Mouse (Mus musculus) liver, embryonic 12.5 days (tissue): ENCODE data around the gene Nptx1. TPM values are rescaled to one million over a fixed set of nuclear protein-coding genes. Genes with fewer than 3 reads are reported as not detected.

Experiments
- ATAC-seq: fragments of 200-750 bp; cut with Nextera tagmentation; 2 replicates; pipeline ENCODE4 v1.8.0; 2017; ENCODE audit warnings: moderate number of reproducible peaks, mild to moderate bottlenecking, moderate library complexity
- H3K27ac ChIP-seq: fragments of 300-500 bp; sonication (generic); 2 replicates; pipeline ENCODE4 v1.5.1; 2016; ENCODE audit warnings: mild to moderate bottlenecking
- H3K27me3 ChIP-seq: fragments of 300-500 bp; sonication (generic); replicated peaks from 2 replicates; pipeline ENCODE4 v1.6.1; 2016; ENCODE audit warnings: mild to moderate bottlenecking, moderate library complexity
- H3K36me3 ChIP-seq: fragments of 300-500 bp; sonication (generic); 2 replicates; pipeline ENCODE4 v1.6.1; 2016; ENCODE audit warnings: mild to moderate bottlenecking, moderate library complexity
- H3K4me1 ChIP-seq: fragments of 300-500 bp; sonication (generic); 2 replicates; pipeline ENCODE4 v1.6.1; 2016
- H3K4me2 ChIP-seq: fragments of 300-500 bp; sonication (generic); 2 replicates; pipeline ENCODE4 v1.6.1; 2016; ENCODE audit warnings: mild to moderate bottlenecking, moderate library complexity
- H3K4me3 ChIP-seq: fragments of 300-500 bp; sonication (generic); 2 replicates; pipeline ENCODE4 v1.5.1; 2016; ENCODE audit warnings: mild to moderate bottlenecking, moderate library complexity
- H3K9ac ChIP-seq: fragments of 300-500 bp; sonication (generic); 2 replicates; pipeline ENCODE4 v1.6.1; 2016; ENCODE audit warnings: mild to moderate bottlenecking, moderate library complexity
- H3K9me3 ChIP-seq: fragments of 300-500 bp; sonication (generic); replicated peaks from 2 replicates; pipeline ENCODE4 v1.6.1; 2016; ENCODE audit warnings: mild to moderate bottlenecking, moderate library complexity
- WGBS: fragments of 180-500 bp; shearing (Covaris S2); methylation state at CpG from one replicate; pipeline ENCODE4 v1.1.7; 2016; ENCODE audit not compliant: insufficient replicate concordance; 5-methylcytosine and 5-hydroxymethylcytosine counted together
- polyA plus RNA-seq: library from polyadenylated mRNA; unstranded; fragments of >200 nt; fragmentation: Nextera tagmentation; extraction: Ambion mirVana; gene quantifications from 2 replicates; pipeline ENCODE4 v1.2.1, GENCODE M21; 2016

Nptx1 gene
- polyA plus RNA-seq, 1 experiment from 2014 or later = 0.06 TPM

- H3K4me1 ChIP-seq = no peaks in the 10 kb centered on the region
- ATAC-seq = no peak
- H3K36me3 ChIP-seq = peaks cover 51% of the 10 kb centered on the region
- H3K4me3 ChIP-seq = no peak overlapping the region
- H3K9ac ChIP-seq = no peak overlapping the region
- H3K9me3 ChIP-seq = no peaks in the 10 kb centered on the region
- H3K4me2 ChIP-seq = no peak overlapping the region
- no peak overlapping the region for H3K27ac ChIP-seq
- 83% methylated on average over 4 of the region's 4 CpGs for WGBS
- H3K27me3 ChIP-seq = no peaks in the 10 kb centered on the region
These were observed 48.3 kb downstream of the Nptx1 start for GRCm38 (mm10) chr11:119499297-119499696.

GRCm38 (mm10) chr11:119497451-119497850, 50.1 kb downstream of the Nptx1 start:
- Histone ChIP-seq H3K27me3 (no peaks in the 10 kb centered on the region), H3K4me1 (peaks cover 6% of the 10 kb centered on the region; the same call in 1 of the 2 replicates), H3K4me2 (no peak overlapping the region), H3K9me3 (no peaks in the 10 kb centered on the region), H3K27ac (no peak overlapping the region), H3K4me3 (no peak overlapping the region), H3K9ac (no peak overlapping the region), H3K36me3 (peaks cover 41% of the 10 kb centered on the region)
- 74% methylated on average over 4 of the region's 4 CpGs for WGBS
- no peak for ATAC-seq

- H3K4me2 ChIP-seq = no peak overlapping the region
- no peak for ATAC-seq
- H3K4me3 ChIP-seq = no peak overlapping the region
- H3K9me3 ChIP-seq = no peaks in the 10 kb centered on the region
- no peak overlapping the region for H3K9ac ChIP-seq
- H3K36me3 ChIP-seq = peaks cover 31% of the 10 kb centered on the region
- peaks cover 14% of the 10 kb centered on the region for H3K4me1 ChIP-seq
- no peaks in the 10 kb centered on the region for H3K27me3 ChIP-seq
- WGBS = 83% methylated on average over 5 of the region's 5 CpGs
- no peak overlapping the region for H3K27ac ChIP-seq
These were observed 51.4 kb downstream of the Nptx1 start for GRCm38 (mm10) chr11:119496147-119496546.

DNA sequence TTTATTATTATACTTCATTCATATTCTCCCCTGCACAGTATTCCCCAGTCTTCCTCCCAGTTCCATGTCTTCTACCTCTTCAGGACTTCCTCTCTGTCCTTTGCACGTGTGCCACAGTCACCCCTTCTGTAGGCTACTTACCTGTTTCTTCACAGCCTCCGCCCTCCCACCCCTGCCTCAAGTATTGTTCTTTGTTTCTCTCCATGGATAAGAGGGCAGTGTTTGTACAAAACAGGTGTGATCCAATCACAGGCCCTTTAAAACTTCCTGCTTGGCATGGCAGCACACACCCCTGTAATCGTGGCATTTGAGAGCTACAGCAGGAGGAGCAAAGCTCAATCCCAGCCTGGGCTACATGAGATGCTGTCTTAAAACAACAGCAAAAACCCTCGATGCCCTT, 54.0 kb downstream of the Nptx1 start:
- Histone ChIP-seq H3K27ac (no peak overlapping the region), H3K4me1 (peaks cover 26% of the 10 kb centered on the region), H3K4me2 (no peak overlapping the region), H3K36me3 (0 out of 2 replicates have a peak, but pooled peaks cover 14% of the 10 kb centered on the region), H3K9ac (no peak overlapping the region), H3K9me3 (no peaks in the 10 kb centered on the region), H3K4me3 (no peak overlapping the region), H3K27me3 (no peaks in the 10 kb centered on the region)
- ATAC-seq = no peak
- WGBS = 77% methylated on average over 4 of the region's 4 CpGs

DNA sequence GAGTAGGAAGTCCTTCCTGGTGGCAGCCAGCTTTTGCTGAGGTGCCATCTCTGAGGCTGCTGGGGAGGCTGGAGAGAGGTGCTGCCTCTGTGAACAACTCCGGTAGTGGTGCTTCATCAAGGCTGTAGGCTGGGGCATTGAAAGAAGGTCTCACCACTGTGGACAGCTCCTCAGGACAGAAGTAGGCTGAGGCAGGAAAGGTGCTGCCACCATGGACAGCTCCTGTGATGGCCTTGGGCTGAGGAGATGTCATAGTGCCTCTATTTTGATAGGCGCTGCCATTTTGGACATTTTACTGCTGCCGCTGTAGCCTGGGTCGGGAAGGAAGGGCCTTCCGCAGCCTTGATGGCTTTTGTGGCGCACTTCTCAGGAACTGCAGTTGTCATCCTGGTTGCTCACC, 54.7 kb downstream of the Nptx1 start:
- no peak overlapping the region for H3K4me2 ChIP-seq
- H3K4me3 ChIP-seq = 0 out of 2 replicates have a peak overlapping the region, but pooled peaks have one; percentile 85

GRCm38 (mm10) chr11:119491690-119492087, 55.9 kb downstream of the Nptx1 start:
- Histone ChIP-seq H3K9ac (peak overlapping the region; percentile 81), H3K4me2 (peak overlapping the region; percentile 94), H3K27me3 (no peaks in the 10 kb centered on the region), H3K36me3 (peaks cover 12% of the 10 kb centered on the region; the same call in 1 of the 2 replicates), H3K4me1 (peaks cover 26% of the 10 kb centered on the region), H3K27ac (peak overlapping the region; percentile 76), H3K9me3 (no peaks in the 10 kb centered on the region), H3K4me3 (peak overlapping the region; percentile 85)
- WGBS = 5% methylated on average over 27 of the region's 27 CpGs
- no peak; the same call in 1 of the 2 replicates for ATAC-seq

More for the DNA sequence above, 54.7 kb downstream of the Nptx1 start:
- peaks cover 26% of the 10 kb centered on the region for H3K4me1 ChIP-seq
- H3K27me3 ChIP-seq = no peaks in the 10 kb centered on the region
- no peak overlapping the region for H3K9ac ChIP-seq
- no peak overlapping the region for H3K27ac ChIP-seq
- no peaks in the 10 kb centered on the region for H3K9me3 ChIP-seq
- 87% methylated on average over 6 of the region's 6 CpGs for WGBS
- no peak for ATAC-seq
- 0 out of 2 replicates have a peak, but pooled peaks cover 9% of the 10 kb centered on the region for H3K36me3 ChIP-seq

- peak within 1 kb of the TSS; percentile 76 for H3K27ac ChIP-seq
- H3K4me1 ChIP-seq = peaks cover 26% of the 10 kb centered on the region
- no peaks in the 10 kb centered on the region for H3K27me3 ChIP-seq
- H3K9ac ChIP-seq = peak within 1 kb of the TSS; percentile 81
- ATAC-seq = peak; percentile 95
- H3K4me3 ChIP-seq = peak within 1 kb of the TSS; percentile 85
- H3K9me3 ChIP-seq = no peaks in the 10 kb centered on the region
- 1% methylated on average over 66 of the region's 66 CpGs for WGBS
- H3K36me3 ChIP-seq = peaks cover 16% of the 10 kb centered on the region; the same call in 1 of the 2 replicates
- H3K4me2 ChIP-seq = peak within 1 kb of the TSS; percentile 94
These were observed 56.5 kb downstream of the Nptx1 start, which contains the start of gene Endov for GRCm38 (mm10) chr11:119490861-119491689. TSS of gene Endov (plus strand) at chr11:119491347.

Other genes with a start within 250 kb of the Nptx1 start
- gene Eif4a3, start 247.7 kb downstream of the Nptx1 start, polyA plus RNA-seq = 247 and 262 TPM in 2 replicates
- 0.23 and 0.26 TPM in 2 replicates for gene Card14, start 240.0 kb downstream of the Nptx1 start, polyA plus RNA-seq
- 3.0 and 3.3 TPM in 2 replicates for gene Sgsh, start 192.2 kb downstream of the Nptx1 start, polyA plus RNA-seq
- 2.6 and 2.9 TPM in 2 replicates for gene Slc26a11, start 192.2 kb downstream of the Nptx1 start, polyA plus RNA-seq
- 4.0 and 4.6 TPM in 2 replicates for gene Rnf213, start 154.7 kb downstream of the Nptx1 start, polyA plus RNA-seq
- gene Endov, start 56.4 kb downstream of the Nptx1 start, polyA plus RNA-seq = 7.9 and 10.5 TPM in 2 replicates
- gene Rptor, start 55.2 kb upstream of the Nptx1 start, polyA plus RNA-seq = 11.3 and 12.5 TPM in 2 replicates